Mouse (Mus musculus) MEL (cell line): ENCODE results near the gene Rims3. TPM values are rescaled to one million over a fixed set of nuclear protein-coding genes. Genes with fewer than 3 reads are reported as not detected.

ENCODE experiments used
- DNase-seq: peaks from one replicate; pipeline ENCODE4 v3.0.0; 2011; ENCODE audit warnings: low read depth, low spot score
- H3K27ac ChIP-seq: 2 replicates; pipeline ENCODE4 v1.5.1; 2012; ENCODE audit warnings: low read depth, mild to moderate bottlenecking, control low read depth, low read length, moderate library complexity; ENCODE audit not compliant: control insufficient read depth
- H3K27me3 ChIP-seq, 2 experiments: fragments of 150-350 bp in 1 of 2; sonication (generic) in 1 of 2; 2 replicates each; pipeline ENCODE4 v1.6.1; 2012; ENCODE audit warnings: low read length in 2 of 2, mild to moderate bottlenecking in 2 of 2, improper control_type of control experiment in 1 of 2, moderate library complexity in 1 of 2; ENCODE audit not compliant: insufficient read depth in 2 of 2, control insufficient read depth in 1 of 2
- H3K36me3 ChIP-seq, 2 experiments: 2 replicates each; pipeline ENCODE4 v1.6.1; 2012 to 2014; ENCODE audit warnings: low read length in 2 of 2, improper control_type of control experiment in 1 of 2, inconsistent platforms in 1 of 2, mild to moderate bottlenecking in 1 of 2; ENCODE audit not compliant: insufficient read depth in 2 of 2, control insufficient read depth in 1 of 2
- H3K4me1 ChIP-seq, 2 experiments: fragments of 150-350 bp in 1 of 2; sonication (generic) in 1 of 2; 2 replicates each; pipeline ENCODE4 v1.6.1; 2012; ENCODE audit warnings: low read length in 2 of 2, improper control_type of control experiment in 1 of 2, mild to moderate bottlenecking in 1 of 2; ENCODE audit not compliant: insufficient read depth in 2 of 2, control insufficient read depth in 1 of 2
- H3K4me3 ChIP-seq, 2 experiments: fragments of 150-350 bp in 1 of 2; sonication (generic) in 1 of 2; 2 replicates each; pipeline ENCODE4 v1.5.1; 2012; ENCODE audit warnings: low read depth in 2 of 2, low read length in 2 of 2, mild to moderate bottlenecking in 2 of 2, moderate library complexity in 2 of 2, control low read depth in 1 of 2, improper control_type of control experiment in 1 of 2; ENCODE audit not compliant: control insufficient read depth in 1 of 2, insufficient read depth in 1 of 2
- H3K79me2 ChIP-seq: 2 replicates; pipeline ENCODE4 v1.6.1; 2012; ENCODE audit warnings: mild to moderate bottlenecking, low read length, moderate library complexity; ENCODE audit not compliant: control insufficient read depth, poor library complexity, insufficient read depth
- H3K9ac ChIP-seq: 2 replicates; pipeline ENCODE4 v1.6.1; 2012; ENCODE audit warnings: low read depth, mild to moderate bottlenecking, control low read depth, low read length, moderate library complexity; ENCODE audit not compliant: control insufficient read depth, poor library complexity, severe bottlenecking
- H3K9me3 ChIP-seq: fragments of 150-350 bp; sonication (generic); replicated peaks from 2 replicates; pipeline ENCODE4 v1.6.1; 2012; ENCODE audit warnings: mild to moderate bottlenecking, low read length, improper control_type of control experiment, moderate library complexity; ENCODE audit not compliant: insufficient read depth
- CHD2 ChIP-seq: IDR thresholded peaks from 2 replicates; pipeline ENCODE4 v1.6.1; 2011; ENCODE audit warnings: low read length, improper control_type of control experiment
- CTCF ChIP-seq, 3 experiments: IDR thresholded peaks in 2 of 3; conservative IDR thresholded peaks in 1 of 3; 2 replicates each; pipeline ENCODE4 v1.5.1; 2011 to 2012; ENCODE audit warnings: low read length in 3 of 3, low read depth in 2 of 3, mild to moderate bottlenecking in 2 of 3, improper control_type of control experiment in 1 of 3, inconsistent platforms in 1 of 3, mixed read lengths in 1 of 3, moderate library complexity in 1 of 3; ENCODE audit not compliant: control insufficient read depth in 1 of 3, insufficient read depth in 1 of 3, poor library complexity in 1 of 3, severe bottlenecking in 1 of 3
- E2F4 ChIP-seq: IDR thresholded peaks from 2 replicates; pipeline ENCODE4 v1.6.1; 2011; ENCODE audit warnings: low read depth, low read length, improper control_type of control experiment, borderline replicate concordance
- ETS1 ChIP-seq: IDR thresholded peaks from 2 replicates; pipeline ENCODE4 v1.6.1; 2012; ENCODE audit warnings: low read depth, mild to moderate bottlenecking, inconsistent platforms, low read length, improper control_type of control experiment, moderate library complexity
- GABPA ChIP-seq: IDR thresholded peaks from 2 replicates; pipeline ENCODE4 v1.6.1; 2012; ENCODE audit warnings: low read depth, mild to moderate bottlenecking, inconsistent platforms, low read length, improper control_type of control experiment, moderate library complexity
- JUND ChIP-seq: IDR thresholded peaks from 2 replicates; pipeline ENCODE4 v1.6.1; 2011; ENCODE audit warnings: low read depth, mild to moderate bottlenecking, improper control_type of control experiment, low read length
- MAZ ChIP-seq: IDR thresholded peaks from 2 replicates; pipeline ENCODE4 v1.6.1; 2012; ENCODE audit warnings: low read depth, mild to moderate bottlenecking, inconsistent platforms, low read length, improper control_type of control experiment
- MXI1 ChIP-seq: IDR thresholded peaks from 2 replicates; pipeline ENCODE4 v1.6.1; 2011; ENCODE audit warnings: mild to moderate bottlenecking, low read depth, low read length, improper control_type of control experiment
- MYB ChIP-seq: IDR thresholded peaks from 2 replicates; pipeline ENCODE4 v1.6.1; 2011; ENCODE audit warnings: mild to moderate bottlenecking, low read depth, low read length, improper control_type of control experiment
- NELFE ChIP-seq: IDR thresholded peaks from 2 replicates; pipeline ENCODE4 v1.6.1; 2011; ENCODE audit warnings: low read depth, low read length, improper control_type of control experiment
- NRF1 ChIP-seq: IDR thresholded peaks from 2 replicates; pipeline ENCODE4 v1.6.1; 2014; ENCODE audit warnings: low read depth, mild to moderate bottlenecking, inconsistent platforms, low read length, improper control_type of control experiment, moderate library complexity; ENCODE audit not compliant: poor library complexity, insufficient read depth, severe bottlenecking
- POLR2AphosphoS5 ChIP-seq: IDR thresholded peaks from 2 replicates; pipeline ENCODE4 v1.6.1; 2012; ENCODE audit warnings: low read depth, borderline replicate concordance, mild to moderate bottlenecking, inconsistent platforms, low read length, moderate library complexity, mixed read lengths
- RAD21 ChIP-seq: IDR thresholded peaks from 2 replicates; pipeline ENCODE4 v1.6.1; 2011; ENCODE audit warnings: mild to moderate bottlenecking, low read depth, low read length, improper control_type of control experiment
- RCOR1 ChIP-seq: IDR thresholded peaks from 2 replicates; pipeline ENCODE4 v1.6.1; 2012; ENCODE audit warnings: low read depth, mild to moderate bottlenecking, inconsistent platforms, low read length, improper control_type of control experiment
- SIN3A ChIP-seq: IDR thresholded peaks from 2 replicates; pipeline ENCODE4 v1.6.1; 2012; ENCODE audit warnings: low read length, improper control_type of control experiment, inconsistent platforms
- SMC3 ChIP-seq: IDR thresholded peaks from 2 replicates; pipeline ENCODE4 v1.6.1; 2011; ENCODE audit warnings: low read depth, low read length, improper control_type of control experiment
- TAL1 ChIP-seq: IDR thresholded peaks from 2 replicates; pipeline ENCODE4 v1.6.1; 2012; ENCODE audit warnings: mild to moderate bottlenecking, inconsistent platforms, low read length, moderate library complexity, mixed read lengths
- TBP ChIP-seq: IDR thresholded peaks from 2 replicates; pipeline ENCODE4 v1.8.0; 2011; ENCODE audit warnings: low read depth, low read length, improper control_type of control experiment
- TCF12 ChIP-seq: IDR thresholded peaks from 2 replicates; pipeline ENCODE4 v1.6.1; 2014; ENCODE audit warnings: low read depth, mild to moderate bottlenecking, inconsistent platforms, low read length, improper control_type of control experiment, moderate library complexity
- USF1 ChIP-seq: IDR thresholded peaks from 2 replicates; pipeline ENCODE4 v1.6.1; 2014; ENCODE audit warnings: low read depth, mild to moderate bottlenecking, inconsistent platforms, low read length, improper control_type of control experiment, moderate library complexity
- USF2 ChIP-seq, 2 experiments: IDR thresholded peaks; 2 replicates each; pipeline ENCODE4 v1.6.1; 2011 to 2012; ENCODE audit warnings: improper control_type of control experiment in 2 of 2, low read length in 2 of 2, borderline replicate concordance in 1 of 2, inconsistent platforms in 1 of 2, low read depth in 1 of 2, mild to moderate bottlenecking in 1 of 2; ENCODE audit not compliant: insufficient read depth in 1 of 2
- ZC3H11A ChIP-seq: IDR thresholded peaks from 2 replicates; pipeline ENCODE4 v1.6.1; 2012; ENCODE audit warnings: low read depth, mild to moderate bottlenecking, inconsistent platforms, low read length, improper control_type of control experiment
- ZKSCAN1 ChIP-seq: IDR thresholded peaks from 2 replicates; pipeline ENCODE4 v1.6.1; 2012; ENCODE audit warnings: low read depth, mild to moderate bottlenecking, inconsistent platforms, low read length, improper control_type of control experiment, moderate library complexity
- ZNF384 ChIP-seq: IDR thresholded peaks from 2 replicates; pipeline ENCODE4 v1.6.1; 2012; ENCODE audit warnings: low read depth, mild to moderate bottlenecking, inconsistent platforms, low read length, improper control_type of control experiment
- polyA plus RNA-seq, 2 experiments: library from polyadenylated mRNA; stranded (reverse) in 1 of 2; unstranded in 1 of 2; fragments of >175 nt in 1 of 2; fragments of >200 nt in 1 of 2; gene quantifications; 2 replicates each; pipeline versions ENCODE4 v1.2.1 to v1.2.4; 2012; ENCODE audit warnings: low replicate concordance in 2 of 2, low read depth in 1 of 2; ENCODE audit not compliant: insufficient read length in 2 of 2, insufficient read depth in 1 of 2, missing spikeins in 1 of 2
- total RNA-seq: library from RNA; depleted of rRNA; stranded (reverse); fragments of 300-350 nt; gene quantifications from 2 replicates; pipeline ENCODE4 v1.2.3, GENCODE M21; 2012

The Rims3 gene
- total and polyA plus RNA-seq, 3 experiments = 0.07 TPM; not detected in 2

DNA sequence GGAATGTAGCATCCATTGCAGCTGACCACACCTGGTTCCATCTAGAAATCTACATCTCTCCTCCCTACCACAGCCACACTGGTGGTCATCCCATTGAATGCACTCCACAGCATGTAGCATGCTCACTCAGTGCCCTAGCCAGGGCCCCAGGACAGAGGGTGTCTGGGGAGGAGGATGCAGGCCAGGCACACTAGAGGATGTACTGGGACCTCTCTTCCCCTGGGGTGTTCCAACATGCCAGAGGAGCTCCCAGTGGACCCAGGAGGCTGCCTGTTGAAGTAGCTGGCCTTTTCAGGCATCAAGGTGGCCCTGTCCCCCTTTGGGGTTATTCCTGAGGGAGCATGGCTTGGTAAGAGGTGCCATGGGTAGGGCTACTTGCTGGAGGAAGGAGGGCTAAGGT, 37.3 kb downstream of the Rims3 start:
- DNase-seq = no peak
- H3K27me3 ChIP-seq = peaks cover 0 to 2% of the 10 kb centered on the region in 2 experiments; a peak in 2 of 4 replicates
- no peaks in the 10 kb centered on the region for H3K36me3 ChIP-seq
- no peaks in the 10 kb centered on the region for H3K4me1 ChIP-seq
- H3K79me2 ChIP-seq = no peaks in the 10 kb centered on the region
- TF ChIP-seq ZC3H11A (no peak), TCF12 (no peak), SMC3 (no peak), RAD21 (no peak), USF1 (no peak), MYB (no peak), E2F4 (no peak), SIN3A (no peak)
- no peak overlapping the region for H3K27ac ChIP-seq
- no peaks in the 10 kb centered on the region for H3K9me3 ChIP-seq
- H3K4me3 ChIP-seq = no peak overlapping the region
- H3K9ac ChIP-seq = no peak overlapping the region

DNA sequence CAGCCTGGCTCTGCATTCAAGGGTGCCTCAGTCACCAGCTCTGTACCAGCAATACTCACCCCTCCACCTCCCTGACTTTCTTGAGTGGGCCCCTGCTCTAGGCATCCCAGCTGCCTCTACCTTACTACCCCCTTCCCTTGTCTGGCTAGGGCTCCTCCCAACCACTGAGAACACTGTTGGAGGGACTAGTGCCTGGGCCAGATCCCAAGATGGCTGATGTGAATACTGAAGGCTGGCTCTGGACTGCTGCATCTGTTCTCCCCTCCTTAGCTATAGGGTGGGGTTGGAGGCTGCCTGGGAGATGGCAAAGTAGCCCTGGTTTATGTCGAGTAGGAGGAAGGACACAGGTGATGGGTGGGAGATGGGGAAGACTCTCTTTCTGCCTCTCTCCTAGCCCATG, 37.9 kb downstream of the Rims3 start:
- H3K79me2 ChIP-seq = no peaks in the 10 kb centered on the region
- no peak overlapping the region for H3K4me3 ChIP-seq
- H3K27ac ChIP-seq = no peak overlapping the region
- peaks cover 0 to 2% of the 10 kb centered on the region in 2 experiments; a peak in 3 of 4 replicates for H3K27me3 ChIP-seq
- TF ChIP-seq NRF1 (no peak), TAL1 (no peak), MXI1 (no peak), GABPA (no peak), USF1 (no peak), JUND (no peak), ZKSCAN1 (no peak), CHD2 (no peak)
- TF ChIP-seq, all 39 proteins: peak for 0
- H3K9ac ChIP-seq = no peak overlapping the region
- no peak for DNase-seq
- no peaks in the 10 kb centered on the region for H3K9me3 ChIP-seq
- H3K4me1 ChIP-seq = no peaks in the 10 kb centered on the region
- no peaks in the 10 kb centered on the region for H3K36me3 ChIP-seq

DNA sequence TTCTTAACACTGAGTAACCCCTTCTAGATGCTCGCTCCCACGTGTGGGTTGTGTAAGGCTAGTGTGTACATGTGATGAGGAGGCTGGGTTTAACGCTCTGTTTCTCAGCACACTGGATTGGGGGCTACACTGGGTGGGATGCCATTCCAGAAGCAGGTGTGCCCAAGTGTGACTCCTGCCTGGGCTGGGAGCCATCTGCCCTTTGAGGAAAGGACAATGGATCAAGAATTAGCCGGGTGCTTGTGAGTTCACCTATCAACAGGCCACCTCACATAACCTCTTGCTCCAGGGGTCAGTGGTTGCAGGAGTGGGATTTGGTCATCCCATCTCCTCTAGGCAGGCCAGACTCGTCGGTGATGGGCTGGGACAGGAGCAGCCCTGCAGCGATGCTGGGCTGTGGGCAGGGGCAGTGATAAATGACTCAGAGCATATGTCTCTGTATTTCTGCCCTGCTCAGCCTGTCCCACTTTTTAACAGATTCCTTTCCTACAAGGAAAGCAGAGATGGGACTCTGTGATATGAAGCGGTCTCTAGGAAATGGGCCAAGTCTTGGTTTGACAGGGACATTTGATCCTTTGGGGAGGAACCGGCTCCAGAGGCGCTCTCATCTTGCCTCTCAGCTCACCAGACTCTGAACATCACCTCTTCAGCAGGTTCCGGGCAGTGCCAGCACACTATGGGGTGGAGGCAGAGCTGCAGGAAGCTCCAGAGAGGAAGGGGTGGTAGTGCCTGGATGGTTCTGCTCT, 39.2 kb downstream of the Rims3 start:
- no peak for DNase-seq

More for the DNA sequence above, 39.2 kb downstream of the Rims3 start:
- Histone ChIP-seq H3K79me2 (no peaks in the 10 kb centered on the region), H3K9me3 (no peaks in the 10 kb centered on the region), H3K4me1 (no peaks in the 10 kb centered on the region), H3K4me3 (no peak overlapping the region), H3K27ac (no peak overlapping the region), H3K9ac (no peak overlapping the region), H3K36me3 (no peaks in the 10 kb centered on the region), H3K27me3 (peaks cover 0 to 2% of the 10 kb centered on the region in 2 experiments; a peak in 3 of 4 replicates)
- TF ChIP-seq USF2 (IDR thresholded peaks at IDR 0.05; ENCODE audit: borderline replicate concordance in 1 of 2, insufficient read depth in 1 of 2, low read depth in 1 of 2, low read length in 2 of 2) (no peak), ETS1 (no peak), RAD21 (no peak), NRF1 (no peak), TAL1 (no peak), ZKSCAN1 (no peak), NELFE (no peak), RCOR1 (no peak), TBP (no peak), POLR2AphosphoS5 (no peak), SIN3A (no peak), GABPA (no peak), ZNF384 (no peak), CTCF (IDR thresholded peaks at IDR 0.05 in 2 of 3, conservative IDR thresholded peaks at IDR 0.05 in 1 of 3; ENCODE audit: control insufficient read depth in 1 of 3, insufficient read depth in 1 of 3, low read depth in 2 of 3, low read length in 3 of 3, poor library complexity in 1 of 3, severe bottlenecking in 1 of 3) (no peak), MAZ (no peak)
